Mouse (Mus musculus): Measurements from ENCODE around the gene H2bfm.
"Not testable (repeated sequence)": the region's sequence is repeated elsewhere in the genome, so short reads cannot be mapped to it uniquely, and the experiment has no call there.

The H2bfm gene

DNA sequence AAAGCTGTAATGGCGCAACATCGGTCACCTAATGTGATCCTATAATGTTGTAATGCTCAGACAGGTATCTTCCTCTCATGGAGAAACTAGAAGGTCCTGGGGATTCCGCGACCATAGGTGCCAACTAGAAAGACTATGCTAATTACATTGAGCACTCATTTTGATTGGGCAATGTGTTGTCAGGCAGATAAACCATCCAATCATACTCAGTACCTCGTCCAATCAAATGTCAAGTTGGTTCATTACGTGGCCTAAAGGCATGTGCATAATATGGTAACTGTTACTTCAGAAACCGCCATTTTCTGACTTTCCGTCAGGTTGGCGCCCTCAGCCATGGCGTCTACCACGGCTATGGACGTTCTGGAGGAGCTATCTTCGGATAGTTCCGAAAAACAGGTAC lies at the start of gene H2bfm:
H2bfm (plus strand) TSS at position 295 of the 400 bp plus-strand sequence.
- in situ Hi-C loops (cut with MboI) = no loop called here

DNA sequence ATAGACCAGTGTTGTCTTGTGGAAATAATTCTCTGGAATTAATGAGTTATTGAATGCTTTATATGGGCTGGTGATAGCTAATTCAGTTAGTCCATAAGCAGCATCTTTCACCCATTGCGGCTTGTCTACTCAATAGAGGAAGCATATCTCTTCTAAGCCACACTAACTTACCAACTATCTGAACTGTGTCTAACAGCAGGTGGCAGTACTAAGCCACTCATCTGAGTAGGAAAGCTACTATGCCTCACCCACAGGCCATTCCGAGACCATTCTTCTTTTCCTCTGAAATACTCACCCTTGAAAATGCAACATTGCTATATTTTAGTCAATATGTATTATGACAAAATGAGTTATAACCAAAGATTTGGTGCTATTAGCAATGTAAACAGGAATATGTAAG lies 31.4 kb upstream of the H2bfm start:
- in situ Hi-C loops (cut with MboI) = no loop called here

DNA sequence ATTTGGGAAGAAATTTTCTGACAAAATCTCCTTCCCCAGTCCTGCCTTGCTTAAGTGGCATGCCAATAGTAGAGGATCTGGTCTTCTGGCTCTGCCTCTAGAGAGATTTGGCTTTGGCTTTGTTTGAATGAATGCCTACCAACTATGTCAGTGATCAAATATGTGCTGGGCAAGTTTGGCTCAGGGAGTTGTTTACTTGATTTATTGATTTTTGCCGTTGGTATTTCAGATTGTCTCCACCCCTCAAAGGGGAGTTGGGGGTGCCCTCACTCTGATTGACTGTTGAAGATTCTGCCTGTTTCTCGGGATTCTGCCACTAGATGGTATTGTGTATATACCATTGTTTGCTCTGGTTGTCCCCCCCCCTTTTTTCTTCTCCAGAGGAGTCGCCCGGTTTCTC lies 22.8 kb upstream of the H2bfm start:
- in situ Hi-C loops (cut with MboI) = no loop called here

DNA sequence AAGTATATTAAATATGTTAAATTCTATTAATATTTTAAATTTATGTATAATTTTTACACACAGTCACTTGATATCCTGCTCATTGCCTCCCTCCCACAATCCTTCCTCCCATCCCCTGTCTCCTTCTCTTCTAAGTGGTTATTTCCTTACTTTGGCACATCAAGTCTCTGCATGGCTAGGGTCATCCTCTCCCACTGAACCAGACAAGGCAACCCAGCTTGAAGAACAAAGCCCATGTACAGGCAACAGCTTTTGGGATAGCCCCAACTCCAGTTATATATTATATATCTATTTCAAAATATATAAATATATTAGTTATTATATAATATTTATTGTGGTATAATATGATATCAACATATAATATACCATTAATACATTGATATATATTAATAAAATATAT lies 1.3 kb upstream of the H2bfm start:
- in situ Hi-C loops (cut with MboI) = no loop called here

DNA sequence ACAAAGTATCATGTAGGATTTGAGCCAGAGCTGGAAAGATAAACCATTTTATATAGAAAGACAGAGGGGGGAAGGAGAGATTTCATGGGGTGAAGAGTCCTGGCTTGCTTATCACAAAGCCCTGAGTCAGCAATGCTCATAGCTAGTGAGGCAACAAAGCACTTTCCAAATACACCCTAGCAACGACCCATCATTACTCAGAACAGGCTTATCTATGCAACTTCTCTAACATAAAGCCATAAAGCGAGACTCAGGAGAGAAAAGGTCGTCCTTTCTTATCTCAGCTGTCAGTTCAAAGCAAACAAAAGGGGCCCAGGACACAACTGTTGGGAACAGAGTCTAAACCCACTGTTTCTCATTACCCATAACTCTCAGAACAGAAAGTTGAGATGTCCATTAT lies 10.9 kb downstream of the H2bfm start:
- in situ Hi-C loops (cut with MboI) = no loop called here

DNA sequence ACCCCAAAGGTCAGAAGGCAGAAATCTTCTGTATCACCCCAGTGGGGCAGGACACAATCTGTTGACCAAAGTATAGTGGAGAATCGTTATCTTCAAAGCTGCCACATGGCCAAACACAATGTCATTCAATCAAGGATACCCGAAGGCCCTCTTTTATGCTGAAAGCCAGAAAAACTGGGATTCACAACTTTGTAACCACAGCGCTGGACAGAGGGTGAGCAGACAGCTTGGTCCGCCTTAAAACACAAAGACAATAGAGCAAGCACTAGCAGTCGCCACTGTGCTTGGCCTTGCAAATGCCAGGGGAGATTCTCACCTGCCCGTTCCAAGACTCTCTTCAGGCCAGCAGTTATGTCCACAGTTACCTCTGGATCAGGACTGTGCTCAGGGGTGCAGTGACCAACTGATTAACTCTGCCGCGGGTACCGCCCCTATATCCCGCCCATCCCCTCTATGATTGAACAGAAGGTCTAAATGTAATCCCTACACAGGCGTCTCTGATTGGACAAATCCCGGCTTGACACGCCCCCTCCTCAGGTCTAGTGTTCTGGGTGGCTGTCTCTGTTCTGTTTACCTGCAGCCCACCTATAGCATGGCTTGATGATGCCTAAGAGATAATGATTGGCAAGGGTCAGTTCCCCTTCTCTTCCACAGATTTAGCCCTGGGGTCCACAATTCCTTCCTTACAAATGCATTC lies 30.6 kb downstream of the H2bfm start:
- in situ Hi-C loops (cut with MboI) = not testable (repeated sequence)

DNA sequence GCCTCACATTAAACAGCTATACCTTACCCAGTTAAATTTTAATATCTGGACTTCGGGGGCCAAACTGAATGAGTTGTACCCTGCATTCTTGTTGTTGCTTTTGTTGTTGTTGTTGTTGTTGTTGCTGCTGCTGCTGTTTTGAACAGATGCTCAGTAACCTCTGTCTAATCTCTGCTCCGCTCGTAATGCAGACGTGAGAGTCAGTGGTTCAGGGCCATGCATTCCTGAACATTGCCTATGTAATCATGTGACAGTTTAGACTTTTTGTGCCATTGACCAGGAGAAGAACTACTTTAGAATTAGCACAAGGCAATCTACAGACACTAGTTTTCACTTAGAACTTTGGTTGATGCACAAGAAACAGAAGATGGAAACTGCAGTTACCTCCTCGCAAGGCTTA lies 31.2 kb downstream of the H2bfm start:
- in situ Hi-C loops (cut with MboI) = not testable (repeated sequence)

DNA sequence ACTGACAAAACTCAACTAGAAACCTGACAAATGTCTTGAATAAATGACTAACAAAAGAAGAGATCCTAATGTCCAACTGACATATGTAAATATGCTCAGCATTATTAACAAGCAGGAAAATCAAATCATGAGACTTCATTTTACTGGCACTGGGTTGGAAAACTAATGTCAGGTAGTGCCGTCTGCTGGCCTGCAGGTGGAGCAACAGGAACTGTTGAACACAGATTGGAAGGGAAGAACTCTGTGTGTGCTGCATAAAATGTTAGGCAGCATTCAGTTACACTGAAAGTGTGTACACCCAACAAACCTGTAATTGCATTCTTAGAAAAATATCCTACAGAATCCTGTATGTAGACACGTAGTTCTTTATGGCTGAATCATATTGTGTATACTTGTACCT lies 32.6 kb downstream of the H2bfm start:
- in situ Hi-C loops (cut with MboI) = no loop called here

DNA sequence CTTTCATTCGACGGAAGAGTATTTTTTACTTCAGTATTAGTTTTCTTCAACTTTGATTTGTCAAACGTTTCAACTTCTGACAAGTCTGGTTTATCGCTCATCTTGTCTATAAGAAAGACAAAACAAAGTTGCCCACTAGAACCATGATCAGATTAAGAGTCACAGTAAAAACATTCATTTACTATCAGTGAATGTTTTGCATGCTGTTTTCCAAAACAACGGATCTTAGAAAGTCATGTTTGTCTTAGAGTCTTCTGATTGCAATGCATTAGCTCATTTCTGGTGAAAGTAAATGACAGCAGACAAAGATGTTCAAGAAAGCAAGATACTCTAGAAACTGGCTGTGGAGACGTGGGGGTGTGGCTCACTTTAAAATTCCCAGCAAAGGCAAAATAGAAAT lies 48.3 kb downstream of the H2bfm start, which contains the start of gene Tmsb15b2:
Tmsb15b2 (minus strand) TSS at position 101 of the 400 bp plus-strand sequence.
- in situ Hi-C loops (cut with MboI) = loop anchor here (5.0 kb wide), 1 partner anchor 42 kb away; no protein-coding TSS in a partner anchor

DNA sequence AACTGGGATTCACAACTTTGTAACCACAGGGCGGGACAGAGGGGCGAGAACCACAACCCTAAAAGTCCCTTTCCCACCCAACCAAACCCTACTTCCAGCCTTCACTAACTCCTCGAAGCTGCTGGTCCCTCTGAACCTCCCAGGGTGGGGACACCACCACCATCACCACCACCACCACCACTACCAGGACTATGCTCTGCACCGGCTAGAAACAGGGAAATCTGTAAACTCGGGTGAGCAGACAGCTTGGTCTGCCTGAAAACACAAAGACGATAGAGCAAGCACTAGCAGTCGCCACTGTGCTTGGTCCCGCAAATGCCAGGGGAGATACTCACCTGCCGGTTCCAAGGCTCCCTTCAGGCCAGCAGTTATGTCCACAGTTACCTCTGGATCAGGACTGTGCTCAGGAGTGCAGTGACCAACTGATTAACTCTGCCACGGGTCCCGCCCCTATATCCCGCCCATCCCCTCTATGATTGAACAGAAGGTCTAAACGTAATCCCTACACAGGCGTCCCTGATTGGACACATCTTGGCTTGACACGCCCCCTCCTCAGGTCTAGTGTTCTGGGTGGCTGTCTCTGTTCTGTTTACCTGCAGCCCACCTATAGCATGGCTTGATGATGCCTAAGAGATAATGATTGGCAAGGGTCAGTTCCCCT lies 49.4 kb downstream of the H2bfm start, which contains the start of the genes Tmsb15l and Tmsb15b1:
Tmsb15l (minus strand) TSS at position 446 of the 661 bp plus-strand sequence.
Tmsb15b1 (minus strand) TSS at position 451 of the 661 bp plus-strand sequence.
- in situ Hi-C loops (cut with MboI) = loop anchor here (5.0 kb wide), 1 partner anchor 41 kb away; no protein-coding TSS in a partner anchor
